Mouse (Mus musculus): ENCODE results near the gene Dock3. TPM values are rescaled to one million over a fixed set of nuclear protein-coding genes. Genes with fewer than 3 reads are reported as not detected.

Gene Dock3
- polyA plus RNA-seq (2014; fragmentation: Illumina TruSeq; extraction: RNeasy Lipid Tissue Mini Kit (QIAGEN cat#74804); ENCODE audit: low read depth, low replicate concordance) = 1.5 TPM

DNA sequence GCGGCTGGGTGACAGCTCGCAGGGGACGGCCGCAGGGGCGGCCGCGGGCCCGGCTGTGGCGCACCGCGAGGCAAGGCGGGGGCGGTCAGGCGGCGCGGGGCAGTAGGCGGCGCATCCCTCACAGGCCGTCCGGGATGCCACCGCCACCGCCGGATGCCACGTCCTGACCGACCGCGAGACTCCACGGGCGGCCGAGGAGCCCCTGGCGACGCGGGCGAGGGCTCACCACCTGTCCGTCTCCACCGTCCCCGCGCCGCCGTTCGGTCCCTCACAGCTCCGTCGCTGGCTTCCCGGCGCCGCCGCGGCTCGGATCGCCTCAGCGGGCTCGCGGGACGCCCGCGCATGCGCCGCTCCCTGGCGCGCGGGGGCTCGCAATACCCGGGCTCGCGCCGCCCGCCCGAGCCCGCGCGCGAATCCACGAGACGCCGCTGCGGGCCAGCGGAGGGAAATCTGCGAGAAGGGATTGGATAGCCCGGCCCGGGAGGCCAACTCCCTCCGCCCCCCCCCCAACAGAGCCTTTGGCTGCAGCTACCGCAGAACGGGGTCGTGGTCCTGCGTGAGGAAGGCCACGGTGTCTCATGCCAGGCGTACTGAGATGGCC is at the start of gene Dock3:
TSS of gene Dock3 (minus strand) at position 371 of the 601 bp plus-strand sequence.

DNA sequence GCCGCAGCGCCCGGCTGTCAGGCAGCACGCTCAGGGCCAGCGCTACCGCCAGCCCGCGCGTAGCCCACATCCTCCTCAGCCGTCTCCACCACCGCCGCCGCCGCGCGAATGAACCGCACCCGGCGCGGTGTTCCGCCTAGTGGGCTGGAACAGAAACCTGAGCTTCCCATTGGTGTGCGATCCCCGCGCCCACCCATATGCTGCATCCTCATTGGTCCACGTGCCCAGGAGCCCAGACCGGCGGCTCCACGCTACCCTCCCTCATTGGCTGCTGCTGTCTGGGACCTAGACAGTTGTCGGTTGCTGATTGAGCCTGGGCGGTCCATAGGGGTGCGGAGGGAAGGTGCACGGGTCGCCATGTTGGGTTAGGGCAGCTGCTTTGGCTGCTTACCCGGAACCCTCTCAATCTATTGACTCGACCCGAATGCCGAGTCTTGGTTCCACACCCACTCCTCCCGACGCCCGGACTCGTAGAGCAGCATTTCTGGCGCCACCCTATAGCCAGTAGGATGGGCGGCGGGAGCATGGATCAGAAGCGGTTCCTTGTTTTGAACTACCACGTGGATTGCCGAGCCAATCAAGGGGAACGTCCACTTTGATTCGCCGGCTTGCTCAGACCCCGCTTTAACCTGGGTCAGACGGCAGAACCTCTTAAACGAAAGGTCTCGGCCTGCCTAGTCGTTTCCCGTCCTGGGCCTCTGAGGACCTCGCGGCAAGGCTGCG is 339.7 kb downstream of the Dock3 start, which contains the start of gene Manf:
TSS of gene Manf (minus strand) at position 151 of the 723 bp plus-strand sequence.

GRCm38 (mm10) chr9:106886828-106887702 is 344.6 kb downstream of the Dock3 start, which contains the start of gene Rbm15b:
Gene Rbm15b, minus strand, starts transcription at chr9:106887428.

Other genes starting within 250 kb of the Dock3 start
- 7.2 TPM for gene Mapkapk3, start 58.0 kb upstream of the Dock3 start, polyA plus RNA-seq (2014; fragmentation: Illumina TruSeq; extraction: RNeasy Lipid Tissue Mini Kit (QIAGEN cat#74804); ENCODE audit: low read depth, low replicate concordance)
- 13.5 TPM for gene Cish, start 64.1 kb upstream of the Dock3 start, polyA plus RNA-seq (2014; fragmentation: Illumina TruSeq; extraction: RNeasy Lipid Tissue Mini Kit (QIAGEN cat#74804); ENCODE audit: low read depth, low replicate concordance)
- gene Hemk1, start 106.4 kb upstream of the Dock3 start, polyA plus RNA-seq (2014; fragmentation: Illumina TruSeq; extraction: RNeasy Lipid Tissue Mini Kit (QIAGEN cat#74804); ENCODE audit: low read depth, low replicate concordance) = 16.6 TPM
- gene 6430571L13Rik, start 108.7 kb upstream of the Dock3 start, polyA plus RNA-seq (2014; fragmentation: Illumina TruSeq; extraction: RNeasy Lipid Tissue Mini Kit (QIAGEN cat#74804); ENCODE audit: low read depth, low replicate concordance) = 0.22 TPM
- gene Cacna2d2, start 167.7 kb upstream of the Dock3 start, polyA plus RNA-seq (2014; fragmentation: Illumina TruSeq; extraction: RNeasy Lipid Tissue Mini Kit (QIAGEN cat#74804); ENCODE audit: low read depth, low replicate concordance) = 0.96 TPM

Measured in adipose tissue, adult 10 weeks (tissue).